ENCODE assay signal across 1 mouse cellular context in the genomic region with DNA sequence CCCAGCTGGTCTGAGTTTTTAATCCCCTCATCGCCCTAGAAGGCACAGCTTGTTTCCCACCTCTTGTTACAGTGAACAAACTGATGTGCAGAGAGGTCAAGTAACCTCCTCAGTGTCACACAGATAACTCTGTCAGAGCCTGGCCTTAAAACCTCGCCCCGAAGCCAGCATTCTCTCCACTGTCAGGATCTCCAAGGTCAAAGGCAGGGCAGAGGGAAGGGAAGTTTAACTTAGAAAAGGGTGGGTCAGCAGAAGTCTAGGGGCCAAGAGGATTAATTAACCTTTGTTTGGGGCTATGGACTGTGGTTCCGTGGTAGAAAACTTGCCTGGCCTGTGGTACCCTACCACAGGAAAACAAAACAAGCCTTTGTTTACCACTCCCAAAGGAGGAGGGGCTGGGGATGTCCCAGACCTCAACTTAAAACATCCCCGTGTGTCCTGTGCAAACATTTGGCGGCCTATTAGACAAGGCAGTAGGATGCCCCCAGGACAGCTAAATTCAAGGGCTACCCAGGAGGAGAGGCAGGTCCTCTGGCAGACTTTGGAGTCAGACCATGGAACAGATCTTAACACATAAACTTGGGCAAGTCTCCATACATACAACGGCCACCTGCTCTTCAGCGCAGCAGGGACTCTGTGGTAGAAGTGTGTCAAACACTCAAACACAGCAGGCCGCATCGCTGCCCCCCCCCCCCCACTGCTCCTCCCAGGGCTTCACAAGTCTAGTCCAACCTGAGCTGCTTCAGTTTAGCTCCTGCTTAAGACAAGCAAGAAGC.
TF ChIP-seq lines count a peak whose summit lies in the region.

No protein-coding gene starts in this region.

TF ChIP-seq in ES-E14, 5 proteins besides CTCF, POLR2A, EP300 and RAD21:
- TF ChIP-seq HCFC1 (IDR thresholded peaks at IDR 0.05; ENCODE audit: borderline replicate concordance, insufficient read depth, low read length) (no peak), ZNF384 (IDR thresholded peaks at IDR 0.05; ENCODE audit: low read depth, low read length) (no peak), CHD2 (IDR thresholded peaks at IDR 0.05; ENCODE audit: low read depth, low read length) (no peak), ZC3H11A (IDR thresholded peaks at IDR 0.05; ENCODE audit: borderline replicate concordance, low read depth, low read length) (no peak), MAFK (IDR thresholded peaks at IDR 0.05; ENCODE audit: insufficient read depth, low read depth, low read length) (no peak)
TF ChIP-seq in ES-E14: peak in this region for 0.
